Mouse (Mus musculus) spleen, postnatal 14 days (tissue): ENCODE results near the gene Pex5.

Experiments used
- DNase-seq, 2 experiments: peaks; one replicate each; pipeline ENCODE4 v3.0.0; 2021 to 2022; ENCODE audit warnings: low spot score in 2 of 2

Gene Pex5

DNA sequence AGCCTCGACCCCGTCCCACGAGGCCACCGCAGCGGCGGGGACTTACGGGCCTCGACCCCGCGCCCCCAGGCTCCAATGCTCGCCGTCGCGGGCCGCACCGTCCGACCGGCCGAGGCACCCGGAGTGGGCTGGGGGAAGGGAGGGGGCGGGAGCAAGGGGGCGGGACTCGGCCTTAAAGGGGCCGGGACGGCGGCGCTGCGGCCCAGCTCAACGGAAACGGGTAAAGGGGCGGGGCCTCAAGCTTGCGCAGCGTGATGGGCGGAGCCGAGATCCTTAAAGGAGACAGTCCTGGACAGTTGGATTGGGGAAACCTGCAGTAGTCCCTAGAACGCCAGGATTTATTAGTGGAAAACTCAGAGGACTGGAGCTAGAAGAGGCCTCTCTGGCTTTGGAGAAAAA is at the start of gene Pex5:
Gene Pex5 (minus strand): TSS at position 141 of the 399 bp plus-strand sequence.
- DNase-seq: peak; percentile 90 to 91

DNA sequence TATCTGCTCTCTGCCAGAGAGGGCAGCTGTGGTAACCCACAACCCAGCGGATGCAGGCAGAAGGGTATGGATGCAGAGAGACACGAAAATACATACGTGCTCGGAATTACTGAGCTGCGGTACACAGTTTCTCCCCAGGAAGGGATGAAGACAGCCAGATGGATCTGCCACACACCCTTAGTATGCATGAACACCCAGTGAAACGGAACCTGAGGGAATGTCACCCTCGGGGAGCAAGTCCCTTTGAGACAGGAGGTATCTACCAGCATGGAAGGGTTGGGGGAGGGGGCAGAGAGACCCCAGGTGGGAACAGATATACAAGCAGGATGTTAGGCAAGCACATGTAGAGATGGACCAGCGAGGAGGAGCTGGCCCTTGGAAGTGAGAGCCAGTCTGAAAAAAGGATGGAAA is 49.0 kb upstream of the Pex5 start:
- DNase-seq: no peak

DNA sequence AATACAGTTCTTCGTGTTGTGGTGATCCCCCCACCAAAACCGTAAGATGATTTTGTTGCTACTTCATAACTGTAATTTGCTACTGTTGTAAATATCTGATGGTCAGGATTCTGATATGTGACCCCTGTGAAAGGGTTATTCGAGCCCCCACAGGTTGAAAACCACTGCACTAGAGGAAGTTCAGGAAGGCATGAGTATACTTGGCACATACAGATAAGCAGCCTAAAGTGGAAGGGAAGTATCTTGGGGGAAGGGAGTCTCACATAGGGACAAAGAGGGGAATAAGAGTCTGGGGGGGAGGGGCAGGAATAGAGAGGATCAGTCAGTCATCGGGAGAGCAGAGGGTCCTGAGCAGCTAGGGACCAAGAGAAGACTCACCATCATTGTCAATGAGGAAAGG is 44.5 kb upstream of the Pex5 start:
- no peak for DNase-seq

DNA sequence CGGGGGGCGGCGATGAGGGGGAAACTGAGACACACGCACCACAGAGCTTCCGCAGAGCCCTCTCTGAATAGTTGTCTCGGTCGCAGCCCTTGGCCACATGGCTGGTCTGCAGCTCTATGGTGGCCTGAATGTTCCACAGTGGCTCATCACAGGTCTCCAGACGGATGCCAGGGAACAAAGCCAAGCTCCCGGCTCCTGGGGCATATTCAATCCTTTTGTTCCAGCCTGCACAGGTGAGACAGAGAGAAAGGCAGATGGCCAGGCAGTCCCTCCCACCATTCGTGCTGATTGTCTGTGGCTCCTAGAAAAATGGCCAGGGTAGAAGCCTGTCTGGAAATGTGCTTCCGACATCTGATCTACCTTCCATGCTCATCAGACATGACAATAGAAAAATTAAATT is 43.6 kb upstream of the Pex5 start:
- no peak for DNase-seq

DNA sequence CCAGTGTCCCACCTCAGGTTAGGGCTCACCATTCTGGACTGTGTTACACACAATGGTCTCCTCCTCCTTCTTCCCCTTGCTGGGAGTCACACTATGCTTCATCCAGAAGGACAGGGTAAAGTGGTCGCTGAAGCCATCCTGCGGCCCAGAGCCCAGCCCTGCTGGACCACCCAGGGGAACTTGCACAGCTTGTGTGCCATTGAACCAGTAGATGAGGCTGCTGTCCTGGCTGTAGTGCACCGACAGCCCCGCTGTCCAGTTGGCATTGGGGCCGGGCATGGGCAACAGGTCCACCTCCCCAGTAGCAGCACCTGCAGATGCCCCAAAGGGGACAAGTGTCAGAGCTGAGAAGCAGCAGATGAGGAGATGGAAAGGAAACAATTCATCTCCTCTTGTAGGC is 43.0 kb upstream of the Pex5 start:
- DNase-seq: no peak

DNA sequence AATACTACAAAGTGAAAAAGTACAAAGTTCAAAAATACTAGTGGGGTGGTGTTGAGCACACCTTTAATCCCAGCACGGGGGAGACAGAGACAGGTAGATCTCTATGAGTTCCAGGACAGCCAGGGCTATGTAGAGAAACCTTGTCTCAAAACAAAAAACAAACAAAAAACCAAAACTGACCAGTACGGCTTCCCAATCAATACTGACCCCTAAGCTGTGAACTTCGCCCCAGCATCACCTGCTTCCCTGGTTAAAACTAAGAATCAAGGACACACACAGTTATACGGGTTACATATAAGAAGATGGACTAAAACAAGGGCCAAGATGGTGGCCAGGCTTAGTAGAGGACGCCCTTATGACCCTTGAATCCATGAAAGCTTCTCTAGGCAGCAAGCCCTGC is 41.4 kb upstream of the Pex5 start:
- no peak for DNase-seq

DNA sequence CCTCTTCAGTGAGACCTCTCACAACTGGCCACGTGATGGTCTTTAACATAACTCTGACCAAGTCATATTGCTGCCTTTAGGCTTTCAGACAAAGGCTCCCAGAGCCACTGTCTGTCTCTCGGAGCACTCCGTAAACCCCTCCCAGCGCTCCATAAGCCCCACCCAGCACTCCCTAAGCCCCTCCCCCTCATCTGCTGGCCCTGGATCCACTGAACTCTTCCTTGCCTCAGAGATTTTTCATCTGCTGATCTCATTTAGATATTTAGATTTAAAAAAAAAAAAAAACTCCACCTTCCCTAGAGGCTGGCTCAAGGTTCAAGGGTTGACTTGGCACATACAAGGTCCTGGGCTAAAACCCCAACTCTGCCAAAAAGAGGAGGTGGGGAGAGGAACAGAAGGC is 38.9 kb upstream of the Pex5 start:
- no peak for DNase-seq

DNA sequence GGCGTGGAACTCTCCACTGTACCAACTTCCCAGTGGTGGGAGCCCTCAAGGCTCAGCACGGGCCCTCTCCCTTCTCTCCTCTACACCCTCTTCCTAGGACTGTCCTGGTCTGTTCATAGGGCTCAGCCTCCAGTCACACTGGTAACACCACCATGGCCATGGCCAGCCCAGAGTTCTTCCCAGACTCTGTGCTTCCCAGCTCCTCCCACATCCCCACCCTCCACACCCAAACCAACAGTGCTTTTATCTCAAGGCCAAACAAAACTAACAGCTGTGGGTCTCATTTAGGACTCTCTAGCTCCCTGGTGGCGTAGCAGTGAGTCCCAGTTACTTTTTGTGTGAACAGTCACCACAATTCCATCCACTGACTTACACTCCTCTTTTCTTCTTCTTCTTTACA is 37.1 kb upstream of the Pex5 start:
- no peak for DNase-seq

DNA sequence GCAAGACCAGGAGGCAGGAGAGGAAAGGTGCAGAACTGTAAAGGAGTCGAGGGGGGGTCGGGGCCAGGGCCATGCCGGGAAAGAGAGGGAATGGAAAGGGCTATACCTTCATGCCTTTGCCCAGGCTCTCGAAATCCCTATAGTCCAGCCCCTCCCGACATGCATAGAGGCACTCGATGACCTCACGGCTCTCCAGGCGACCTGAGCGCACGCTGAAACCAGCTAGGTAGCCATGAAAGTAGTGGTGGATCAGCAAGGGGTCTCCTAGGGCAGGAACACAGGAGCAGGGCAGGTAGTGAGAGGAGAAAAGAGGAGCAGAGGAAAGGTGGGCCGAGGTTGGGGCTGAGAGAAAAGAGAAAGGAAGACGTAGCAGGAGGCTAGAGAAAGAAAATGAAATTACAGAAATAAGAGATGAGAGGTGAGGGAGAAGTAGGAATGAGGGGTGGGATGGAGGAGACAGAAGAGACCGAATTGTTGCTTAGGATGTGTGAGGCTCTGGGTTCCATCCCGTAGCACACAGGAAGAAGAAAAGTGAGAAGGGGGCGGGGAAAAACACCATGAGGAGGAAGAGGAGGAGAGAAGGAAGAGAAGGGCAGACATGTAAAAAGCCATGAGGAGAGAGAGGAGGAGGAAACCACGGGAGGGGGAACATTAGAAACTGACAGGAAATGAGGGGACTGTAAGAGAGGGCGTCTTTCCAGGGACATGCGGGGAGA is 35.0 kb upstream of the Pex5 start:
- no peak for DNase-seq

DNA sequence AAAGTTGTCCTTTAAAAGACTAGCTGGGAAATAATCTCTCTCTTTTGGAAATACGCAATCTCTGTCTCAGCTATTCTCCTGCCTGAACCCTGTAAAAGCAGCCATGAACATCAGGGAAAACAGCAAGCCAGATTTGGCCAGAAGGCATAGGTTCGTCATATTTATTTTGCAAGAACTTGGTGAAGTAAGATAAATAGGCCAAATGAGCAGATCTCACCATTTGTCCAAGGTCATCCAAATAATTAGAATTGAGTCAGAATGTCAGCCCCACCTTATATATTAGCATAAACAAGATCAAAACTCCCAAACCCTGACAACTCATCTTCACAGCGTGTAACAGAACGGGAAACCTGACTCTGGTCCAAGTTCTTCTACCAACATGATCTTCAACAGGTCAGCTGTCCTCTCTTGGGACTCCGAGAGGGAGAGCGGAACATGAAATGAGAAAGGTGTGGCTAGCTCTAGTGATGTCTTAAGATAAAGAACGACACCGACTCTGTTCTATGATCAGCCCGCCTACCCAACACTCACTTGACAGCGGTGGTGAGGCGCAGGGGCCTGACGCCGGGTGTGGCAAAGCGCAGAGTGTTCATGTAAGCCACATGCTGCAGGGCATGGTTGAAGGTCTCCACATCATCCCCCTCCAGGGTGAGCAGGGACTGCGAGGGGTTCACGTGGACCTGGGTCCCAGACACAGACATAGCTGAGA is 34.2 kb upstream of the Pex5 start:
- no peak for DNase-seq

DNA sequence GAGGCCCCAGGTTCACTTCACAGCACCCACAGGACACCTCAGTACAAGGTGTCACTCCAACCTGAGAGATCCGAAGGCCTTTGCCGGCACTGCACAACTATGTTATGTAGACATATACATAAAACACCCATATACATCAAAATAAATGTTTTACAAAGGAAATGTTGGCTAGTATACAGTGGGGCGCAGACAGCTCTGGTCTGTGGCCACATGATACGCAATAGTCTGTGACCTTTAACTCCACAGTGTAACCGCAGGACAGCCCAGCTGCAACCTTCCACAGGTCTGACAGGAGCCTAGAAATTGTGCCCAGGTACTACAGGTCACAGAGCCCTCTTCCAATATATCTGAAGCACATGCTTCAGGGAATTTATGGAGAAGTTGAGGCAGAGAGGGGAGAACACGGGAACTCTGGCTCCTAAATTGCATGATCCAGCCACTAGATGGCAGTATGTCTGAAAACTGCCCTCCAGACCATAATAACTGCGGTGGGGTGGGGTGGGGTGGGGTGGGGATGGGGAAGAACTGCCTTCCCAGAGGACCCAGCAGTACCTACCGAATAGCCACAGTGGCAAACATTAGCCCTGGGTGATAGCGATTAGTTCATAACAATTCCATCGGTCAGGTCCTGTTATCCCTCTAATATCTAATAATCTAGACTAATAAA is 33.5 kb upstream of the Pex5 start:
- no peak for DNase-seq

DNA sequence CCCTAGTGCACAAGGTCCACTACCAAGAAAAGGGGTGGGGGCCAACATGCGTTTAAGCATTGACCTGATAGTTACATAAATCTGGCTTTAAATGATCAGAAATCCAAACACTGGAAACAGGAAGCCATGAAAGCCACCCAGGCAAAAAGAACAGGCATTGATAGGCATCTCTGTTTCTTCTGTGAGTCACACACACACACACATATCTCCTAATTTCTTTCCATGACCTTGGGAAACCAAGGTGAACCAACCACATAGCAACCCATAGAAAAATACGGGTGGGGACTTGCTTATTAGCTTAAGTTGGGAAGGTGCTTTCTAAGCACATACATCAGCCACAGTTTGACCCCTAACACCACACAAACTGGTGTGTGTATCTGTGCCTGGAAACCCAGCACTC is 32.5 kb upstream of the Pex5 start:
- no peak for DNase-seq

DNA sequence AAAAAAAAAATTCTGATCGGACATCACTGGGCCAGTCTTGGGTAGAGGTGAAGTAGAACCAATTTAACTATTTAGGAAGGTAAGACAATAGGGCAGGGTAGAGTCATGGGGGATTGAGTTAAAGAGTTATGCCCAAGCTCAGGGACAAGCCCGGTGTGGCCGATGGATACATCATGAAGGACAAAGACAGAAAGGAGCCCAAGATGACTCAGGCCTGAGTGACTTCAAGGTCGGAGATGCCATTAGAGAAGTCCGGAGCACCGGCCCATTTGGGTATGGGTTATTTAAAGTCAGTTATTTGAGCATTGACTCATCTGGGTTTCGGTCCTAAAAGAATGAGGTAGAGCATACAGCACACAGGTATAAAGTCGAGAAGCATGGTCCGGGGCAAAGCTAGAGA is 31.6 kb upstream of the Pex5 start:
- DNase-seq: no peak

DNA sequence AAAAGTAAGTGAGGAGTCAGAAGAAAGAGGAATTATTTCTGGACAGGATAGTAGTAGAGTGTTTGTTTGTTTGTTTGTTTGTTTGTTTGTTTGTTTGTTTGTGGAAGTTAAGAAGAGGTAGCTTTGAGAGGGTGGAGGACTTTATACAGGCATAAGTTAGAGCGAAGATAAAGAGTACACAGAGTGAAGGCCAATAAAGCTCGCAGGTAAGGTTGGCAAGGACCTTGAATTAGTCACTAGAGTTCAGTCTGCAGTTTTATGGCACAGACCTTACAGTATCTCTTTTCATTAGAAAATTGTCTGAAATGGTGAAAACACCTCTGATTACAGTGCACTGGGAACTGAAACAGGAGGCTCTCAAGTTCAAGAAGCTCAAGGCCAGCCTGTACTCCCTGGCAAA is 31.2 kb upstream of the Pex5 start:
- no peak for DNase-seq

DNA sequence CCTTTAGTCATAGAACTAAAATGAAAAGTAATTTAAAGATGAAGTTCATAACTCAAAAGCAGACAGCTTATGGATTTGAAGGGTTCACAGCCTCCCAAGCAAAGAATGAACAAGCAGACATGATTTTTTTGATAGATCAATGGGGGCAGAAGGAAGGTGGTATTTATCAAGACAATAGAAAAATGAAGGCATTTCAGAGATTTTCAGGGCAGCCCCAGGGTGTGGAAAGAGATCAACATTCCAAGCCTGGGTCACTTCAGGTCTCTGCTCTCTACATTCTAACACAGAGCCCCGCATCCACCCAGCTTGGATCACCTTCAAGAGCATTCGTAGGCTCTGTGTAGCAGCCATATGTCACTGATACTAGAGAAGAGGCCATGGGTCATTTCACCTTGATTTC is 28.5 kb upstream of the Pex5 start:
- DNase-seq: no peak

DNA sequence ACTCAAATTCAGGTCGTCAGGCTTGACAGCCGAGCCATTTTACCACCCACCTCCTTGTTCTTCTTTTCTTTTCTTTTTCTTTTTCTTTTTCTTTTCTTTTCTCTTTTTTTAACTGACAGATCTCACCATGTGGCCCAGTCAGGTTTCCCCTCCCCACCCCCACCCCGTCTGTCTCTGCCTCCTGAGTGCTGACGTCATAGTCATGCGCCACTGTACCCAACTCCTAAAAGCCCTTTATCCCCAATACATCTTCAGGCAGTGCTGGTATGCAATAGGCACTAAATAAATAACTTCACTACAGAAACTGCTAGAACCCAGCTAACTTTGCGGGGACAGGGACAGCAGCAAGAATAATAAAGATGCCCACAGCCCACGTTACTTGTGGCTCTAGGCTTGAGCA is 21.4 kb upstream of the Pex5 start:
- no peak for DNase-seq

DNA sequence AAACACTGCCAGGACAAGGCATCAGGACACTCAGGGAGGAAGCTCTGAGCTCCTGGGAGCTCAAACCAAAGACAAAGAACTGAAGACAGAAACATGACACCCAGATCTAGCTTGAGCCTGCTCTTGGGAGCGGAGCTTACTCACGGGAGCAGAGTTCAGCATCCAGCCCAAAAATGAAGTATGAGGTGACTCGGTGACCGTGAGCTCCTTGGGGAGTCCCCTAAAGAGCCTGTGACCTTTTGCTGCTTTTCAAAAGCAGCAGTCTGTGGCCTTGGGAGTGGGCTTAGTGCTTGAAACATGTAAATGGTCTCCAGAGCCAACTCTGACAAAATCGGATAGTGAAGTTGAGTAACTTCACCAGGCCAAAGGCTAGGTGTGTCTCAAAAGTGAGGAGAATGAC is 20.3 kb upstream of the Pex5 start:
- no peak for DNase-seq

DNA sequence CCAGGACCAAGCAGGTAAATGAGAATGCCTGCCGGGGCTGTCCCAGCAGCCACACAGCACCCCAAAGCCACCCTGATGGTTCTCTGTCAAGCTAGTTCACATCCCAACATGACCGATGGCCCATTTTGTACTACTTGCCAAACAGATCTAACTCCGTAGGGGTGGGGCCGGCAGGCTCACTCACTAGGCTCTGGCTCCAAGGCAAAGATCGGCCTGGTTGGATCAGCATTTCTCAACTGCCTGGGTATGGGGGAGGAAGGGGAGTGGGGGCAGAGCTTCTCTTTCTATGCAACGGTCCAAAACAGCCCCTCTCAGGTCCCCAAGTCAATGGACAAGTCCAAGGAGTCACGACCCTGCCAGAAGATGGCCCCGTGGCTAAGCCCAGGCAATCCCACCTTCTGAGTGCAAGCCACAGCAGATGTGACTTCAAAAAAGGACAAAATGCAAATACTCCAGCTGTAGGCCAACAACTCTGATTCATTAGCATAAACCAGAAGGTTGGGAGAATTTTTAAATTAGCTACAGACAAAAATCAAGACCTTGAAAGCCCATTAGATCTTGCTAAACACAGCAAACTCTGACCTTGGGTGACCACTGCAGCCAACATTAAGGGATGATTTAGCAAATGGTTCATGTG is 18.9 kb upstream of the Pex5 start:
- DNase-seq: no peak

DNA sequence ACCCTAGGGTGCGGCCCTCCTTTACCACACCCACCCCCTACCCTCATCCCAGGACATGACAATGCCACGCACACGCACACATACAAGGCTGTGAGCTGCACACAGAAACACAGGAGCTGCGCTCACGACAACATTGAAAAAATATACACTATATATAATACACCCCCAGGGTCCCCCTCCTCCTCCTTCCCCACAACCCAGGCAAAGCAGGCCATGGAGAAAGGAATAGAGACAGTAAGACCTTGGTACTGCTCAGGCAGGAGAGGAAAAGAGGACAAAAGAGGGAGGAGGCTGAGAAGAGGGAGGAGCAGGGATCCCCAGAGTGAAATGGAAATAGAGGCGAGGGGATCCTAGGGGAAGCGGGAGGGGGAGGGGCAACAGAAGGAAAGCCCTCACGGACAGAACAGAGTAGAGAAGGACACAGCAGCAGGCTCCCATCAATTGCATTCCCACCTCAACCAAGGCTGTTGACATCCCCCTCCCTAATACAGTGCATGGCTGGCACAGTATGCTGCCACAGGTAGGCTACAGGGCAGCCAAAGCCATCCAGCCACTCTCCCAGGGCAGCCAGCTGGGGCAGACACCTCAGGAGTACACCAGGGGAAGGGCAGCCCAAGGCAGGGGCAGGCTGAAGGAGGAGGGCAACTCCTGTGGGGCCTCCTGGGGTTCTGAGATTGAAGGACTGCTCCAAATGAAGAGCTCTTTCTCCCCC is 16.1 kb upstream of the Pex5 start:
- no peak for DNase-seq

DNA sequence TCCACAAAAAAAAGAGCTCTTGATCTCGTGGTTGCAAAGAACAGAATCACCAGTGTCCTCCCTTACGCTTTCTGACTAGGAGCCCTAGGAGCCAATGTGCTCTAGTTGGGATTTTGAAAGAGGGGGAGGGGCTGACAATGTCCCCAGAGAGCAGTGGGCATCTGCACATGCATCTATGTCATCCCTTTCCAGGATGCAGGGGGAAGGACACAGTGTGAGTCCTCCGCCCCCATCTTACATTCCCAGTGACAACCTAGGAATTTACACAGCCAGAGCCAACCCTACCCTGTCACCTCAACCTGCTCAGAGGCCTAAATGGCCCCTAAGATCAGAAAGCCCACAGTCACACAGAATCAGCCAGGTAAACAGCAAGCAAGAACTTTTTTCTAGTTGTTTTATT is 15.5 kb upstream of the Pex5 start:
- DNase-seq: no peak

DNA sequence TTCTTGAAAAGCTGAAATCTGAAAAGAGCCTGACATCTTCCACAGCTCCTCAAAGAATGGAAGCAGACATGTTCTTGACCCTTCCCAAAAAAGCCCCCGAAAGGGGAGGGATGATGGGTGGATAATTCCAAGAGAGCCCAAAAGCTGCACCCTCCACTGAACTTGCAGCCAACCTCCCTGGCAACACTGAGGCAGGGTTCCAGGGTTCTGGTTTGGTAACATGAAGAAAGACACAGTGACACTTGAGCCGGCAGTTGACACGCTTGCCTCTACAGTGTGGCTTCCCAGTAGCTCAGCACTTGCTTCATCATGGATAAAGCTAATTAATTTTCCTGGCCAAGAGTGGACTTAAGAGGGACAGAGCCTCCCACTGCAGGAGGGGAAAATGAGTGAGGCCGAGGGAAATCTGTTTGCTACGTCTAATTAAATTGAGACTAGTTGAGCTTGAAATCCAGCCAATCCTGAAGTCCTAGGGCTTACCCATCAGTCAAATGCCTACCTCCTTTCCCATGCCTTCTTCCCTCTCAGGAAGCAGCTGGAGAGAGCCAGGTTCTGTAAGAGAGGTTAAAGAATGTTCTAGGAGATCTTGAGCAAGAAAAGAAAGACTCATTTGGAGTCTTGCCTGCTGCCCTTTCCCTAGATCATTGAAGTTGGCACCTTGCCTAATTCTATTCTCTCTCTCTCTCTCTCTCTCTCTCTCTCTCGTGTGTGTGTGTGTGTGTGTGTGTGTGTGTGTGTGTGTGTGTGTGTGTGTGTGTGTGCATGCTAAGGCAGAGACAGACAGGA is 13.1 kb upstream of the Pex5 start:
- DNase-seq: no peak
